13 mouse cellular contexts compared by ENCODE assay signal in genomic region chr12:36182570-36182969, GRCm38 (mm10). TPM values are rescaled to one million over a fixed set of nuclear protein-coding genes. Genes with fewer than 3 reads are reported as not detected.
DNase-seq lines count a peak whose midpoint lies in the region; ATAC-seq and TF ChIP-seq lines count a peak whose summit lies in the region.
"Had no signal": no experiment of that assay in that cellular context is flagged by ENCODE, and none has a peak within 500 bp of the region (broad histone marks: within the 10 kb centered on the region; RNA-seq: fewer than 3 reads in every experiment).

No protein-coding gene starts in this region.

- WGBS in kidney, embryonic 16.5 days: 67% methylated on average over 6 of the region's 6 CpGs
- 36% methylated on average over 6 of the region's 6 CpGs for WGBS in heart, adult 2 months
- WGBS in lung, embryonic 14.5 days: 70% methylated on average over 6 of the region's 6 CpGs
- 91% methylated on average over 6 of the region's 6 CpGs for WGBS in midbrain, embryonic 13.5 days
- WGBS in midbrain, embryonic 16.5 days: 89% methylated on average over 6 of the region's 6 CpGs

- TF ChIP-seq CTCF in heart, adult 2 months (IDR thresholded peaks at IDR 0.05): no peak
- TF ChIP-seq CTCF in lung, embryonic 14.5 days (IDR thresholded peaks at IDR 0.05; ENCODE audit: low read depth): no peak

- peaks cover 37% of the 10 kb centered on the region for H3K36me3 ChIP-seq in kidney, embryonic 16.5 days (ENCODE audit: insufficient read depth, low read length)
- no peaks in the 10 kb centered on the region; the same call in 1 of the 2 replicates for H3K36me3 ChIP-seq in heart, adult 2 months (ENCODE audit: control insufficient read depth, insufficient read depth, low read length)
- H3K36me3 ChIP-seq in lung, embryonic 14.5 days (ENCODE audit: insufficient read depth): peaks cover 56% of the 10 kb centered on the region
- peaks cover 57% of the 10 kb centered on the region for H3K36me3 ChIP-seq in midbrain, embryonic 13.5 days
- peaks cover 28% of the 10 kb centered on the region for H3K36me3 ChIP-seq in midbrain, embryonic 16.5 days (ENCODE audit: control insufficient read depth, insufficient read depth, low read length)

- DNase-seq in kidney, postnatal 10 days: no peak
- DNase-seq in heart, adult 2 months: peak; percentile 52 to 66
- peak; percentile 37 to 46 for DNase-seq in heart, postnatal 10 days
- peak; percentile 10 for DNase-seq in lung, embryonic 14.5 days
- DNase-seq: cerebellum, adult 2 months; thymus, postnatal 14 days had no signal

- H3K4me1 ChIP-seq in kidney, embryonic 16.5 days (ENCODE audit: insufficient read depth, low read length): 0 out of 2 replicates have a peak, but pooled peaks cover 3% of the 10 kb centered on the region
- peaks cover 10% of the 10 kb centered on the region for H3K4me1 ChIP-seq in heart, adult 2 months (ENCODE audit: control insufficient read depth, insufficient read depth, low read length)
- H3K4me1 ChIP-seq in lung, embryonic 14.5 days (ENCODE audit: insufficient read depth): no peaks in the 10 kb centered on the region
- no peaks in the 10 kb centered on the region for H3K4me1 ChIP-seq in midbrain, embryonic 13.5 days (replicated peaks)
- no peaks in the 10 kb centered on the region; the same call in 1 of the 2 replicates for H3K4me1 ChIP-seq in midbrain, embryonic 16.5 days (ENCODE audit: control insufficient read depth, insufficient read depth, low read length)
- H3K4me1 ChIP-seq: embryonic facial prominence, embryonic 15.5 days; midbrain, embryonic 15.5 days had no signal

- no peak for ATAC-seq in kidney, embryonic 16.5 days (ENCODE audit: low FRiP score, low TSS enrichment)
- ATAC-seq in lung, embryonic 14.5 days (ENCODE audit: insufficient read depth): no peak
- no peak for ATAC-seq in midbrain, embryonic 13.5 days
- ATAC-seq in megakaryocyte-erythroid progenitor cell, adult 5-6 weeks (replicated peaks; ENCODE audit: low FRiP score, low TSS enrichment, poor library complexity, severe bottlenecking): no peak
- ATAC-seq in midbrain, embryonic 16.5 days: no peak
- ATAC-seq: midbrain, embryonic 15.5 days had no signal

- no peak overlapping the region for H3K9ac ChIP-seq in kidney, embryonic 16.5 days (replicated peaks; ENCODE audit: low read length)
- no peak overlapping the region for H3K9ac ChIP-seq in heart, adult 2 months (ENCODE audit: low read depth, low read length)
- no peak overlapping the region for H3K9ac ChIP-seq in lung, embryonic 14.5 days
- no peak overlapping the region for H3K9ac ChIP-seq in midbrain, embryonic 13.5 days (replicated peaks)
- H3K9ac ChIP-seq in midbrain, embryonic 16.5 days (ENCODE audit: low read depth, low read length): no peak overlapping the region
- H3K9ac ChIP-seq: embryonic facial prominence, embryonic 15.5 days; midbrain, embryonic 15.5 days had no signal

- no peak overlapping the region for H3K4me3 ChIP-seq in kidney, embryonic 16.5 days (ENCODE audit: low read length)
- H3K4me3 ChIP-seq in heart, adult 2 months: no peak overlapping the region
- no peak overlapping the region for H3K4me3 ChIP-seq in lung, embryonic 14.5 days (ENCODE audit: low read depth, low read length)
- no peak overlapping the region for H3K4me3 ChIP-seq in midbrain, embryonic 13.5 days (replicated peaks)
- H3K4me3 ChIP-seq in midbrain, embryonic 16.5 days (ENCODE audit: low read depth, low read length): no peak overlapping the region
- H3K4me3 ChIP-seq: embryonic facial prominence, embryonic 15.5 days; midbrain, embryonic 15.5 days had no signal

- H3K27ac ChIP-seq in kidney, embryonic 16.5 days (ENCODE audit: low read length): 0 out of 2 replicates have a peak overlapping the region, but pooled peaks have one; percentile 9
- H3K27ac ChIP-seq in heart, adult 2 months: peak overlapping the region; percentile 71
- no peak overlapping the region for H3K27ac ChIP-seq in lung, embryonic 14.5 days (ENCODE audit: low read depth)
- H3K27ac ChIP-seq in midbrain, embryonic 13.5 days: no peak overlapping the region
- no peak overlapping the region for H3K27ac ChIP-seq in midbrain, embryonic 16.5 days (ENCODE audit: low read length)
- H3K27ac ChIP-seq: embryonic facial prominence, embryonic 15.5 days; midbrain, embryonic 15.5 days had no signal

- peak; percentile 42 for TF ChIP-seq POLR2A in heart, adult 2 months (IDR thresholded peaks at IDR 0.05; ENCODE audit: insufficient read depth, low read depth, low read length)

- no peak overlapping the region for H3K4me2 ChIP-seq in kidney, embryonic 16.5 days (replicated peaks; ENCODE audit: low read depth, low read length)
- no peak overlapping the region for H3K4me2 ChIP-seq in lung, embryonic 14.5 days
- no peak overlapping the region for H3K4me2 ChIP-seq in midbrain, embryonic 13.5 days (replicated peaks)
- no peak overlapping the region for H3K4me2 ChIP-seq in midbrain, embryonic 16.5 days (ENCODE audit: low read length)
- H3K4me2 ChIP-seq: embryonic facial prominence, embryonic 15.5 days; midbrain, embryonic 15.5 days had no signal

- H3K9me3 ChIP-seq in kidney, embryonic 16.5 days (ENCODE audit: low read length): no peaks in the 10 kb centered on the region
- no peaks in the 10 kb centered on the region for H3K9me3 ChIP-seq in lung, embryonic 14.5 days (ENCODE audit: low read depth, low read length)
- H3K9me3 ChIP-seq in midbrain, embryonic 13.5 days: no peaks in the 10 kb centered on the region
- no peaks in the 10 kb centered on the region for H3K9me3 ChIP-seq in midbrain, embryonic 16.5 days (replicated peaks; ENCODE audit: control insufficient read depth, low read length, poor library complexity, severe bottlenecking)
- H3K9me3 ChIP-seq: embryonic facial prominence, embryonic 15.5 days; midbrain, embryonic 15.5 days had no signal

- no peaks in the 10 kb centered on the region for H3K27me3 ChIP-seq in kidney, embryonic 16.5 days (ENCODE audit: insufficient read depth, low read length)
- no peaks in the 10 kb centered on the region for H3K27me3 ChIP-seq in heart, adult 2 months (ENCODE audit: control insufficient read depth, insufficient read depth, low read length)
- no peaks in the 10 kb centered on the region for H3K27me3 ChIP-seq in lung, embryonic 14.5 days (ENCODE audit: insufficient read depth, low read length)
- no peaks in the 10 kb centered on the region for H3K27me3 ChIP-seq in midbrain, embryonic 13.5 days
- no peaks in the 10 kb centered on the region for H3K27me3 ChIP-seq in midbrain, embryonic 16.5 days (ENCODE audit: control insufficient read depth, insufficient read depth, low read depth, low read length)
- H3K27me3 ChIP-seq: CH12.LX; embryonic facial prominence, embryonic 15.5 days; midbrain, embryonic 15.5 days had no signal

- TF ChIP-seq EP300 in heart, adult 2 months (IDR thresholded peaks at IDR 0.05; ENCODE audit: insufficient read depth, low read depth, low read length): peak; percentile 83

- H3K79me2 ChIP-seq in heart, adult 2 months (replicated peaks; ENCODE audit: control insufficient read depth, insufficient read depth, low read length): no peaks in the 10 kb centered on the region

- intact Hi-C loops in heart, adult 2 months (cut with DNase I): loop anchor here (2.0 to 10.0 kb wide), 4 partner anchors 26 to 832 kb away; partner anchors contain the start of gene Ankmy2
- intact Hi-C loops in heart, postnatal 10 days (cut with DNase I): no loop called here

RNA-seq across cellular contexts. Expression of gene Bzw2, which starts 24.7 kb away (rescaled TPM):
- 198 and 218 TPM in 2 replicates for polyA plus RNA-seq in kidney, embryonic 16.5 days (2015; fragmentation: Nextera tagmentation; extraction: Ambion mirVana)
- total RNA-seq in heart, adult 2 months (2021): 100 to 1,000 TPM; 175 to 199 TPM
- 67.3 and 128 TPM in 2 replicates for polyA plus RNA-seq in heart, adult 2 months (2012; rRNA removed)
- 100 to 1,000 TPM; 137 to 153 TPM for total RNA-seq in heart, postnatal 10 days (2021)
- 228 and 236 TPM in 2 replicates for polyA plus RNA-seq in lung, embryonic 14.5 days (2014; fragmentation: Nextera tagmentation; extraction: Ambion mirVana)
- polyA plus RNA-seq in midbrain, embryonic 13.5 days (2015; fragmentation: Nextera tagmentation; extraction: Ambion mirVana): 388 and 407 TPM in 2 replicates
- 108 and 137 TPM in 2 replicates for total RNA-seq in megakaryocyte-erythroid progenitor cell, adult 5-6 weeks (2014; fragmentation: Nextera tagmentation)
- 121 and 132 TPM in 2 replicates for total RNA-seq in megakaryocyte-erythroid progenitor cell, adult 5-6 weeks (2017)
- 402 and 433 TPM in 2 replicates for polyA plus RNA-seq in midbrain, embryonic 16.5 days (2015; fragmentation: Nextera tagmentation; extraction: Ambion mirVana)

RNA-seq across cellular contexts. Expression of gene Ankmy2, which starts 25.7 kb away (rescaled TPM):
- 37.4 and 41.6 TPM in 2 replicates for polyA plus RNA-seq in kidney, embryonic 16.5 days (2015; fragmentation: Nextera tagmentation; extraction: Ambion mirVana)
- total RNA-seq in heart, adult 2 months (2021): 10 to 100 TPM; 13.3 to 15.5 TPM
- polyA plus RNA-seq in heart, adult 2 months (2012; rRNA removed): 7.0 and 12.4 TPM in 2 replicates
- total RNA-seq in heart, postnatal 10 days (2021): 10 to 100 TPM; 19.7 to 23.8 TPM
- 39.8 and 42.6 TPM in 2 replicates for polyA plus RNA-seq in lung, embryonic 14.5 days (2014; fragmentation: Nextera tagmentation; extraction: Ambion mirVana)
- polyA plus RNA-seq in midbrain, embryonic 13.5 days (2015; fragmentation: Nextera tagmentation; extraction: Ambion mirVana): 51.1 and 56.8 TPM in 2 replicates
- total RNA-seq in megakaryocyte-erythroid progenitor cell, adult 5-6 weeks (2014; fragmentation: Nextera tagmentation): 18.5 and 29.4 TPM in 2 replicates
- total RNA-seq in megakaryocyte-erythroid progenitor cell, adult 5-6 weeks (2017): 24.8 and 26.8 TPM in 2 replicates
- polyA plus RNA-seq in midbrain, embryonic 16.5 days (2015; fragmentation: Nextera tagmentation; extraction: Ambion mirVana): 82.2 and 83.7 TPM in 2 replicates

Comparison
In these comparisons a context has a peak if more than half of its experiments do, and no peak if none do; other contexts are left out.
1. H3K27ac ChIP-seq: peak in kidney, embryonic 16.5 days (single experiment) and heart, adult 2 months (single experiment); none in lung, embryonic 14.5 days (single experiment), midbrain, embryonic 13.5 days (single experiment) and midbrain, embryonic 16.5 days (single experiment).